Comparison of ENCODE assay signal across 10 mouse cellular contexts in genomic region chr2:135560856-135561255, GRCm38 (mm10).
"Had no signal": no experiment of that assay in that cellular context is flagged by ENCODE, and none has a peak within 500 bp of the region (broad histone marks: within the 10 kb centered on the region; RNA-seq: fewer than 3 reads in every experiment).

No protein-coding gene starts in this region.

- H3K4me3 ChIP-seq: left cerebral cortex, adult 2 months; limb, embryonic 15.5 days; liver, embryonic 13.5 days; midbrain, embryonic 10.5 days; neural tube, embryonic 12.5 days had no signal

- H3K27me3 ChIP-seq: limb, embryonic 15.5 days; liver, embryonic 13.5 days; neural tube, embryonic 12.5 days had no signal

- H3K9ac ChIP-seq: limb, embryonic 15.5 days; liver, embryonic 13.5 days; liver, postnatal 0 days; neural tube, embryonic 12.5 days had no signal

- H3K9me3 ChIP-seq: limb, embryonic 15.5 days; midbrain, embryonic 10.5 days; neural tube, embryonic 12.5 days had no signal

- H3K27ac ChIP-seq: left cerebral cortex, adult 2 months; limb, embryonic 15.5 days; liver, embryonic 13.5 days; midbrain, embryonic 10.5 days; neural tube, embryonic 12.5 days; stomach, postnatal 0 days had no signal

- ATAC-seq: liver, postnatal 0 days had no signal

- H3K4me2 ChIP-seq: limb, embryonic 15.5 days; liver, embryonic 13.5 days; neural tube, embryonic 12.5 days had no signal

- DNase-seq: liver, embryonic 13.5 days; liver, postnatal 0 days; midbrain, embryonic 14.5 days; thymus, adult 2 months; thymus, postnatal 25 days had no signal

- H3K4me1 ChIP-seq: limb, embryonic 15.5 days; liver, embryonic 13.5 days; midbrain, embryonic 10.5 days; neural tube, embryonic 12.5 days had no signal

- H3K36me3 ChIP-seq: limb, embryonic 15.5 days; liver, embryonic 13.5 days; midbrain, embryonic 10.5 days; neural tube, embryonic 12.5 days had no signal
